Mouse (Mus musculus): ENCODE results near the gene Itga9. TPM values are rescaled to one million over a fixed set of nuclear protein-coding genes. Genes with fewer than 3 reads are reported as not detected.

The Itga9 gene
- total RNA-seq, 2 experiments from 2014 or later: 4.5 to 6.8 TPM

- no peak for DNase-seq (ENCODE audit: low spot score in 2 of 2)
These were observed 44.5 kb downstream of the Itga9 start for GRCm38 (mm10) chr9:118650976-118651375.

- DNase-seq (ENCODE audit: low spot score in 2 of 2): no peak
These were observed 45.4 kb downstream of the Itga9 start for GRCm38 (mm10) chr9:118651939-118652338.

GRCm38 (mm10) chr9:118653436-118653835, 46.9 kb downstream of the Itga9 start:
- no peak for DNase-seq (ENCODE audit: low spot score in 2 of 2)

- DNase-seq (ENCODE audit: low spot score in 2 of 2): no peak
These were observed 48.5 kb downstream of the Itga9 start for GRCm38 (mm10) chr9:118654969-118655368.

GRCm38 (mm10) chr9:118655726-118656125, 49.2 kb downstream of the Itga9 start:
- no peak for DNase-seq (ENCODE audit: low spot score in 2 of 2)

GRCm38 (mm10) chr9:118658159-118658558, 51.7 kb downstream of the Itga9 start:
- DNase-seq (ENCODE audit: low spot score in 2 of 2): peak; percentile 24 to 27

GRCm38 (mm10) chr9:118659809-118660208, 53.3 kb downstream of the Itga9 start:
- no peak for DNase-seq (ENCODE audit: low spot score in 2 of 2)

GRCm38 (mm10) chr9:118660259-118660658, 53.8 kb downstream of the Itga9 start:
- DNase-seq (ENCODE audit: low spot score in 2 of 2): no peak

- no peak for DNase-seq (ENCODE audit: low spot score in 2 of 2)
These were observed 55.5 kb downstream of the Itga9 start for GRCm38 (mm10) chr9:118662026-118662425.

- no peak for DNase-seq (ENCODE audit: low spot score in 2 of 2)
These were observed 56.0 kb downstream of the Itga9 start for GRCm38 (mm10) chr9:118662476-118662875.

GRCm38 (mm10) chr9:118663938-118664337, 57.4 kb downstream of the Itga9 start:
- no peak for DNase-seq (ENCODE audit: low spot score in 2 of 2)

- DNase-seq (ENCODE audit: low spot score in 2 of 2): no peak
These were observed 59.6 kb downstream of the Itga9 start for GRCm38 (mm10) chr9:118666069-118666468.

GRCm38 (mm10) chr9:118669696-118670095, 63.2 kb downstream of the Itga9 start:
- no peak for DNase-seq (ENCODE audit: low spot score in 2 of 2)

GRCm38 (mm10) chr9:118674277-118674676, 67.8 kb downstream of the Itga9 start:
- DNase-seq (ENCODE audit: low spot score in 2 of 2): no peak

GRCm38 (mm10) chr9:118674761-118675160, 68.3 kb downstream of the Itga9 start:
- no peak for DNase-seq (ENCODE audit: low spot score in 2 of 2)

- no peak for DNase-seq (ENCODE audit: low spot score in 2 of 2)
These were observed 69.2 kb downstream of the Itga9 start for GRCm38 (mm10) chr9:118675573-118676170.

- no peak for DNase-seq (ENCODE audit: low spot score in 2 of 2)
These were observed 70.2 kb downstream of the Itga9 start for GRCm38 (mm10) chr9:118676692-118677091.

GRCm38 (mm10) chr9:118677349-118677748, 70.9 kb downstream of the Itga9 start:
- DNase-seq (ENCODE audit: low spot score in 2 of 2): no peak

GRCm38 (mm10) chr9:118678020-118678750, 71.7 kb downstream of the Itga9 start:
- DNase-seq (ENCODE audit: low spot score in 2 of 2): no peak

- no peak for DNase-seq (ENCODE audit: low spot score in 2 of 2)
These were observed 72.3 kb downstream of the Itga9 start for GRCm38 (mm10) chr9:118678759-118679158.

- DNase-seq (ENCODE audit: low spot score in 2 of 2): no peak
These were observed 75.0 kb downstream of the Itga9 start for GRCm38 (mm10) chr9:118681506-118681905.

GRCm38 (mm10) chr9:118682154-118682553, 75.7 kb downstream of the Itga9 start:
- DNase-seq (ENCODE audit: low spot score in 2 of 2): no peak

- no peak for DNase-seq (ENCODE audit: low spot score in 2 of 2)
These were observed 77.0 kb downstream of the Itga9 start for GRCm38 (mm10) chr9:118683507-118683906.

Measured in layer of hippocampus, postnatal 10 days (tissue).